In genomic region chr19:14597917-14598689, GRCm38 (mm10) we compare ENCODE assay signal across 7 mouse cellular contexts. TPM values are rescaled to one million over a fixed set of nuclear protein-coding genes. Genes with fewer than 3 reads are reported as not detected.
DNase-seq lines count a peak whose midpoint lies in the region; ATAC-seq lines count a peak whose summit lies in the region.

Gene Tle4 (minus strand): TSS chr19:14598051.

- H3K27me3 ChIP-seq in intestine, embryonic 15.5 days (replicated peaks) = no peaks in the 10 kb centered on the region
- H3K27me3 ChIP-seq in midbrain, embryonic 10.5 days (ENCODE audit: low read depth, poor library complexity, severe bottlenecking) = peaks cover 33% of the 10 kb centered on the region

- ATAC-seq in intestine, embryonic 15.5 days = peak; percentile 97

- H3K27ac ChIP-seq in intestine, embryonic 15.5 days = peak within 1 kb of the TSS; percentile 96
- H3K27ac ChIP-seq in midbrain, embryonic 10.5 days (replicated peaks) = peak within 1 kb of the TSS; percentile 98

- peak within 1 kb of the TSS; percentile 91 for H3K9ac ChIP-seq in intestine, embryonic 15.5 days

- H3K36me3 ChIP-seq in intestine, embryonic 15.5 days = no peaks in the 10 kb centered on the region
- peaks cover 3% of the 10 kb centered on the region for H3K36me3 ChIP-seq in midbrain, embryonic 10.5 days

- intact Hi-C loops in gastrocnemius, postnatal 36 days (cut with DNase I) = loop anchor here (10.0 kb wide), 1 partner anchor 143 kb away; no protein-coding TSS in a partner anchor
- intact Hi-C loops in left cerebral cortex, postnatal 25 days (cut with DNase I) = loop anchor here (1.0 to 5.0 kb wide), 5 partner anchors 293 to 1203 kb away; no protein-coding TSS in a partner anchor

- DNase-seq in adrenal gland, adult 2 months = peak; percentile 100
- peak; percentile 100 for DNase-seq in embryo, embryonic 11.5 days (ENCODE audit: low read depth, low spot score)
- peak; percentile 100 for DNase-seq in gastrocnemius, postnatal 36 days
- DNase-seq in left cerebral cortex, postnatal 25 days (ENCODE audit: low spot score in 2 of 2) = peak; percentile 100
- peak; percentile 100 for DNase-seq in midbrain, embryonic 10.5 days (ENCODE audit: low spot score)
- peak; percentile 100 for DNase-seq in right cerebral cortex, postnatal 4 days

- no peaks in the 10 kb centered on the region for H3K9me3 ChIP-seq in intestine, embryonic 15.5 days
- no peaks in the 10 kb centered on the region for H3K9me3 ChIP-seq in midbrain, embryonic 10.5 days (replicated peaks)

- H3K4me1 ChIP-seq in intestine, embryonic 15.5 days (replicated peaks) = no peaks in the 10 kb centered on the region; the same call in 1 of the 2 replicates
- peaks cover 50% of the 10 kb centered on the region for H3K4me1 ChIP-seq in midbrain, embryonic 10.5 days

- peak within 1 kb of the TSS; percentile 85 for H3K4me3 ChIP-seq in intestine, embryonic 15.5 days (replicated peaks)
- H3K4me3 ChIP-seq in midbrain, embryonic 10.5 days = peak within 1 kb of the TSS; percentile 90

- peak within 1 kb of the TSS; percentile 72 for H3K4me2 ChIP-seq in intestine, embryonic 15.5 days (replicated peaks)

- WGBS in intestine, embryonic 15.5 days = under 1% methylated on average over 71 of the region's 71 CpGs
- under 1% methylated on average over 71 of the region's 71 CpGs for WGBS in midbrain, embryonic 10.5 days

RNA-seq across cellular contexts. Expression of gene Tle4, which starts in this region (rescaled TPM):
- 10 to 100 TPM in 1 of 2 experiments, 1 to 10 TPM in 1; 7.8 to 11.2 TPM for total RNA-seq in adrenal gland, adult 2 months (2021)
- 5.2 and 6.0 TPM in 2 replicates for polyA plus RNA-seq in adrenal gland, adult 2 months (2012; rRNA removed)
- 10 to 100 TPM; 19.6 to 20.5 TPM for total RNA-seq in gastrocnemius, postnatal 36 days (2021)
- polyA plus RNA-seq in intestine, embryonic 15.5 days (2015; fragmentation: Nextera tagmentation; extraction: Ambion mirVana) = 19.2 and 19.4 TPM in 2 replicates
- total RNA-seq in left cerebral cortex, postnatal 25 days (2021) = 10 to 100 TPM; 39.6 to 41.5 TPM
- polyA plus RNA-seq in midbrain, embryonic 10.5 days (2016; fragmentation: Nextera tagmentation; extraction: Ambion mirVana) = 19.0 and 23.6 TPM in 2 replicates

Comparison
In these comparisons a context has a peak if more than half of its experiments do, and no peak if none do; other contexts are left out.
1. Peak in every context shown above with its lines: DNase-seq, ATAC-seq, H3K4me3 ChIP-seq and H3K27ac ChIP-seq.